Mouse (Mus musculus) lung, adult 2 months (tissue): ENCODE measurements around the gene Lrig2.

ENCODE experiments used
- CTCF ChIP-seq: fragments of 200-500 bp; IDR thresholded peaks from 2 replicates; pipeline ENCODE4 v1.5.1; 2011; ENCODE audit warnings: mild to moderate bottlenecking, low read length, control low read depth; ENCODE audit not compliant: insufficient read depth
- POLR2A ChIP-seq: fragments of 200-500 bp; IDR thresholded peaks from 2 replicates; pipeline ENCODE4 v1.6.1; 2011; ENCODE audit warnings: low read depth, mild to moderate bottlenecking, control low read depth, low read length, borderline replicate concordance; ENCODE audit errors: extremely low read depth

DNA sequence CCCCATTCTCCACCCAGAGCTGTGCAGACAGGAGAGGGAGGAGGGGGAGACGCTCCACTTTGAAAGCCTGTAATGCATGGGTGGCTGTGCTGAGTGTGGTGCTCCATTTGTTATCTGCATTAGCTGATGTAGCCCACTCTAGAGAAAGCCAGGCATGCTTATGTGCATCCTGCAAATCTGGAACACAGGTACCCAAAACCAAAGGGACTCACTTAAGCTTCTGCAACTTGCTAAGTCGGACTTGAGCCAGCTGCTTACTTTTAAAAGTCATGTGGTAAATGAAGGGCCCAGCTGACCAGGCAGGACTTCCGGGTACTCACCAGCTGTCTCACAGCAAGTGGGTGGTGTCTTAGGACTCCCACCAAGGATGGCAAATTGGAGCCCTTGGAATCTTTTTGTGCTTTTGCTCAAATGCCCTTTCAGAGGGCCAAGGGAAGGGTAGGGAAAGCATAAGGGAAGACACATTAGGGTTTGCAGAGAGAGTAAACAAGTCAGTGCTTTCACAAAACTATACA is 66.7 kb downstream of the Lrig2 start:
- no peak for TF ChIP-seq POLR2A
- TF ChIP-seq CTCF = no peak
